ENCODE assay signal across 25 mouse cellular contexts in the genomic region with DNA sequence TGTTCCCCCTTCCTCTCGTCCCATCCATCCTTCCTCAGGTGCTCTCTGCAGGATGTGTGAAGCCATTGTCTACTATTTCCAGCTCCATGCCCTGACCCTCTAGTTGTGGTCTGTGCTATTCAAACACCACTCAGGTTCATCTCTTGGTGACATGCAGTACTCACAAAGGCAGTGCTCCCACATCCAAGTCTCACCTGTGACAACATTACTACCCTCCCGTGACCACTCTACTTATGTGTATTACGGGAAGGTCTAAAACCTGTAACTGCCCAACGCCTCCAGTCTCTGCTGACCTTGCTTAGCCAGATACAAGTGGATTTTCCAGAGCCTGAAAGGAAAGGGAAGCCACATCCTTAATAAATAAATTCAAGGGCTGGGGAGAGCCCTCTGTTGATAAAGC.
"Had no signal": no experiment of that assay in that cellular context is flagged by ENCODE, and none has a peak within 500 bp of the region (broad histone marks: within the 10 kb centered on the region; RNA-seq: fewer than 3 reads in every experiment).

No protein-coding gene starts in this region.

- H3K27me3 ChIP-seq: embryonic facial prominence, embryonic 12.5 days; embryonic facial prominence, embryonic 13.5 days; embryonic facial prominence, embryonic 15.5 days; forebrain, embryonic 15.5 days had no signal

- H3K9me3 ChIP-seq: embryonic facial prominence, embryonic 10.5 days; embryonic facial prominence, embryonic 12.5 days; embryonic facial prominence, embryonic 13.5 days; embryonic facial prominence, embryonic 15.5 days; forebrain, embryonic 10.5 days; forebrain, embryonic 12.5 days; forebrain, embryonic 13.5 days; forebrain, embryonic 15.5 days had no signal

- H3K27ac ChIP-seq: embryonic facial prominence, embryonic 10.5 days; embryonic facial prominence, embryonic 12.5 days; embryonic facial prominence, embryonic 13.5 days; embryonic facial prominence, embryonic 15.5 days; forebrain, embryonic 10.5 days; forebrain, embryonic 12.5 days; forebrain, embryonic 13.5 days; forebrain, embryonic 15.5 days; gastrocnemius, adult 2 months; heart, adult 2 months had no signal

- H3K36me3 ChIP-seq: embryonic facial prominence, embryonic 10.5 days; embryonic facial prominence, embryonic 12.5 days; embryonic facial prominence, embryonic 13.5 days; embryonic facial prominence, embryonic 15.5 days; forebrain, embryonic 10.5 days; forebrain, embryonic 12.5 days; forebrain, embryonic 15.5 days had no signal

- H3K4me3 ChIP-seq: embryonic facial prominence, embryonic 10.5 days; embryonic facial prominence, embryonic 12.5 days; embryonic facial prominence, embryonic 13.5 days; embryonic facial prominence, embryonic 15.5 days; erythroblast, embryonic 14.5 days; forebrain, embryonic 10.5 days; forebrain, embryonic 12.5 days; forebrain, embryonic 13.5 days; forebrain, embryonic 15.5 days; gastrocnemius, adult 2 months; heart, adult 2 months had no signal

- H3K4me1 ChIP-seq: embryonic facial prominence, embryonic 10.5 days; embryonic facial prominence, embryonic 12.5 days; embryonic facial prominence, embryonic 13.5 days; embryonic facial prominence, embryonic 15.5 days; forebrain, embryonic 13.5 days; forebrain, embryonic 15.5 days had no signal

- DNase-seq: cerebellum, adult 2 months; cerebellum, adult 8-10 months; cerebellum, adult 9-10 months; cerebellum, adult 9-11 months; cerebellum, postnatal 10 days; cerebellum, postnatal 14 days; cerebellum, postnatal 25 days; cerebellum, postnatal 36 days; embryo, embryonic 11 days; forebrain, postnatal 0 days; gastrocnemius, adult 2 months; gastrocnemius, postnatal 10 days; gastrocnemius, postnatal 14 days; gastrocnemius, postnatal 25 days; gastrocnemius, postnatal 36 days; heart, adult 2 months had no signal
